Mouse (Mus musculus): Measurements from ENCODE around the gene Ndufa11.

Ndufa11 gene

DNA sequence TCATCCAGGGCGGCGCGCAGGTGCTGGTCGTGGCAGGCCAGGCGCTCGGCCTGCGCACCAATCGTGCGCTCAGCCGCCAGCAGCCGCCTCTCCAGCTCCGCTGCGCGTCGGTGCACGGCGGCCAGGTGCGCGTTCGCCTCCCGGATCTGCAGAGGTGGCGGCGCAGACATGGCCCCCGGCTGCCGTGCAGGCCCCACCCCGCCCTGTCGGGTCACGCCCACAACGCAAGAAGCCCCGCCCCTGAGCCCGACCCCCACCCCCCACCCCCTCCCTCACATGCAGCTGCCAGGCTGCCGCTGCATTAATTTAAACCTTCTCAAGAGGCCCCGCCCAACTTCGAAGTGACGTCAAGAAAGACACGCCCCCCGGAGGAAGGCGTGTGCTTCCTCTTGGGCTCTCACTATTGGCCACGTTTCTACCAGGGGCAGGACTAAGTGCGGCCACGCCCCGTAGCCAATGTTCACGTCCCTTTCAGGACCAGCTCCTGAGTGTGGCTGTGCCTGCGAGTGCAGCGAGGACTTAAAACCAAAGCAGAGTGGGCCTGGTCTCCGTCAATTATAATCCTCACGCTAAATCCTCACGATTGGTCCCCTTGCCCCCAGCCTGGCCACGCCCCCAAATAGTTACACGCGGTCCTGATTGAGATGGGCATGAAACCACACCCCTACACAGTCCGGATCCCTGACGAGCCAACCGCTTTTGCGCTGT lies 758 bp upstream of the Ndufa11 start:
- peak; percentile 99 for DNase-seq

DNA sequence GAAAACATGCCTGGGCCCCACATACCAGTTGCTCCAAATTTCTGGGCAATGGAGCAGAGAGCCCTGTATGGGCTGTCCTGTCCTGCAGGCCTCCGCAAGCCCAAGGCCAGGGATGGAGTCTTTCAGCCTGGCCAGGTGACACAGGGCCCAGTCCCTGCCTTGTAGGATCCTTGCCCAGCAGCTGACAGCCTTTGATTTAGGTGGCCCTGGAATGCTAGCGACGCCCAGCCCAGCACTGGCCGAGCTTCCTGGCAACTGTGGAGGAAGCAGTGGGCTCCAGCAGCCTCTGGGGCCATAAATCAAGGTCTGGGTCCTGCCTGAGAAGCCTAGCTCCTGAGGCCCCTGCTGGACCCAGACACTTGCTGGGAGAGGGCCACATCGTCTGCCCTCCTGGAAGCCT lies 4.9 kb downstream of the Ndufa11 start:
- peak; percentile 21 for DNase-seq

DNA sequence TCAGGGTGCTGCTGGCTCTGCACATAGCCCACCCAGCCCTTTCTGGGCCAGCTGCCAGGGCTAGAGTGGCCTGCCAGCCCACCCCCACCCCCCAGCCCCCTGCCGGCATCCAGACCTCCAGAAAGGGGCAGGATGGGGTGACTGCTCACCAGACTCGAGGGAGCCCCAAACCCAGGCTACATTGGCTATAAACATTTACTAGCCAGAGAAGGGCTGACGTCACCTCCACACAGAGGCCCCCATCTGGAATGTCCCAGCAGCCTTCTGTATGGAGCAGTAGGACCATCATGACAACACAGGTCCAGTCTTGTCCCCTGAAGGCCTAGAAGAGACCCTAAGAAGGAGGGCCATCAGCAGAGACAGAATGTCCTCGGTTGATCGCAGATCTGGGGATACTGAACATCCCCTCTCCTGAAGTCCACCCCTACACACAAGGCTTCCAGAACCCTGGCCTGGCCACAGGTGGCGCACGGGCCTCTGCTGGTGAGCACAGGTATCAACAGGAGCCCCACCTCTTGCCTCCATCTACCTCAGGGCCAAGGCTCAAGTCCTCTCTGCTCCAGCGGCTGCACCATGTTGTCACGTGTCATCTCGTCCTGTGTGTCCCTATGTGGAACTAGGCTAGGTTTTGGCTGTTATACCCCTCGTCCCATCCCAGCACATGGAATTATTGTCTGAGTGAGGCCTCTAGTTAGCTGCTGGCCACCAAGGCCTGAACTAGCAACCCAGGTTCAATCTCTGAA lies 6.0 kb downstream of the Ndufa11 start:
- no peak for DNase-seq

DNA sequence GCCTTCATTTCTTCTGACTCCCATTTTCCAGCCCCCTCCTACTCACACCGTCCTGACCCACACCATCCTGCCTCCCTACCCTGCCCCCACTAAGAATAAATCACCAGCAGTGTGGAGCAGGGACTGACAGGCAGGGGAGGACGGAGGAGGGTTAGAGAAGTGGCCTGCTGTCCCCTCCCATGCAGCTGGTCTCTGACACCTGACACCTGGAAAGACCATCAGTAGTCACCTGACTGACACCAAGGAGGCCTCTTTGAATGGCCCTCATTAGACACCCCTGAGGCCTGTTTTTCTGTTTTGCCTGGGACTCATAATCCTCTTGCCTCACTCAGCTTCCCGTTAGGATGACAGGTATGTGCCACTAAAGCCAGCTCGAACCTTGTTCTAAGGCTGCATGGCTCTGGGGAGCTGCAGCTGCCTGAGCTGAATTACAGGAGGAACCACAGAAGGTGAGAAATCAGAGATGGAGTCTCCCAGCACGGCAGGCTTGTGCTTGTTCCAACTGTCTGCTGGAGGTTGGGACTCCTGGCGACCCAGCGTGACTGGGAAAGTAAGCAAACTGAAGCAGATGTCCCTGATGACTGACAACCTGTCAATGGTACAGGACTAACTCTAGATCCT lies 9.6 kb downstream of the Ndufa11 start:
- no peak for DNase-seq

DNA sequence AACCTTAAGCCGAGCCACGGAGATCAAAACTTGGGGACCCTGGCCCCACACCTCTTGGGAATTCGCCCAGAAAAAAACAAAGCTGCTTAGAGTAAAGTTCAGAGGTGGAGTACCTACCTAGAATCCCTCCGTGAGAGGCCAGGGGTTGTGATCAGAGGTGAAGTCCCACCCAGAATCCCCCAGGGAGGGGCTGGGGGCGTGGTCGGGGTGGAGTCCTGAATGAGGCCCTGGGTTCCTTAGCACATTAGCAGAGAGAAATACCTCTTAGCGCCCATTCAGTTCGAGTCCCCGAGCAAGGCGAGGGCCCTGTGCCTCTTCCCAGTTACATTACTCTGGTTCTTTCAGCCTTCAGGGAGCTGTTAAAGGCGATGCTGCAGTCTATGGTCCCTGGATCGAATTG lies 10.1 kb downstream of the Ndufa11 start:
- DNase-seq = no peak

DNA sequence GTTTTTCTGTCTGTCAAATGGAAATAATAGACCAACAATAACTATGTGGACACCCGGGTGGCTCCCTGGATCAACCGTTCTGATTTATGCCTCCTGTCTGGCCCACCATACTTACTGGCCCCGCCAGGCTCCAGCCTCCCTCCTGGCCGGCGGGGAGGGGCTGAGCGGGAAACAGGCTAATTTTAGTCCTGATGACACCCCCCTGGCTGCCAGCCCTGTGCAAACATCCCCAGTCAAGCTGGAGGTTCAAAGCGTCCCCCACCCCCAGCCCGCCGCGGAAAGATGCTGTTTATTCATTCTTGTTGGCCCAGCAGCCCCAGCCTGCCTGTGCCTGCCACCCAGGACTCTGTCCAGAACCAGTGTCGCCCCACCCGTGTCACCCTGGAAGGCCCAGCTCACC lies 10.6 kb downstream of the Ndufa11 start:
- DNase-seq = peak; percentile 88

DNA sequence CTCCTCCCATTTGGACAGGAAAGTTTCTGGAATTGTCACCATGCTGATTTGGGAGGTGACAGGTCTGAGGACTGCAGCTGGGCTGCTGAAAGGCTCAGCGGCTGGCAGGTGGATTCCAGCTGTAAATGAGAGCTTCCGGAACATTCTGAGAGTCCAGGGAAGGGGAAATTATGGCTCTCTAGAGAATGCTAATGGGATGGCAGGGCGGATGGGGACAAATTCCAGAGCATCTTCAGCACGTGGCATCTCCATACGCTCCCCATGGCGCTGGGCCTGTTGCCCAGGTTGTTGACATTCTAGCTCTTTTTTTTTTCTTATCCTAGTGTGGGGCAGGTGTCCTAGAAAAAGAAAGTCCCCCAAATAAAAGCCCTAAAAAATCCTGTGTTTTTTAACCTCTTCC lies 11.6 kb downstream of the Ndufa11 start:
- no peak for DNase-seq

DNA sequence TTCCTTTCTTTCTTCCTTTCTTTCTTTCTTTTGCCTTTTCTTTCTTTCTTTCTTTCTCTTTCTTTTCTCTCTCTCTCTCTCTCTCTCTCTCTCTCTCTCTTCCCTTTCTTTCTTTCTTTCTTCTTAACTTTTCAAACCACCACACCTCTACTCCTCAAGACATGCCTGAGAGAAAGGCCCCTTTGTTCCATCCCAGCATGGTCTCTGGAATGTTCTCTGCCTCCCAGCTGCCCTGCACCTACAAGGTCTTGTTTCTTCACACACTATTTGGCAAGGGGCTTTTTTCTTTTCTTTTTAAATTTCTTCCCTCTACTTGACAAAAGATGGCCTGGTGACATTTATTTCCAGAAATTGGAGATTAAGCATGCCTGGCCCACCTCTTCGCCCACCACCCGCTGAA lies 12.1 kb downstream of the Ndufa11 start:
- DNase-seq = no peak

DNA sequence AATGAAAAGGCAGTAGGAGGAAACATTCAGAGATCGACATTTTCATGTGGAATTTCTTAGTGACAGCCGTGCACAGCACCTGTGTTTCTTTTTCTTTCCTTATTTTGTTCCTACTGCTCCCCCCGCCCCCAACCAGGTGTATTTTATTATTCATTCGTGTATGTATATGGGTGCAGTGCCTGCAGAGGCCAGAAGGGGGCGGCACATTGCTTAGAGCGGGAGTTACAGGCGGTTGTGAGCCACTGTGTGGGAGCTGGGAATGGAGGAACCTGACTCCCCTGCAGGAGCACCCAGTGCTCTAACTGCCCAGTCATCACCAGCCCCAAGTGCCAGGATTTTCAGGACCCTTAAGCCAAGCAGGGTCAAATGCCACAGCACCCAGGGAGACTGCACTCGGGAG lies 19.0 kb downstream of the Ndufa11 start:
- no peak for DNase-seq

DNA sequence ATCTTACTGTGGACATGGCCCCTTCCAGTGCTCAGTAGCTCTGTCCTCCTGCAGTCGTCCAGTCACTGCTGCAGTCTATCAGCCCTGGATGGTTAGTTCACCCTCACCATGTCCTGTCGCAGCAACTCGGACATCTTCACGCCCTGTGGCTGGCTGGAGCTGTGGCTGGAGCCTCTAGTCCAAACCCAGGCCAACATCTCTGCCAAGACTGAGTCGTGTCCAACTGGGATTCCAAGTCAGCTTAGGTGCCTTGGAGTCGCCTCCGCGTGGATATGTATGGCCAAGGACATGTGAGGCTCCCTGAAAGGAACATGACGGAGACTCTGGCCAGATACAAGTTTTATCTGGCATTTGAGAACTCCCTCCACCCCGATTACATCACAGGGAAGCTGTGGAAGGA lies 20.7 kb downstream of the Ndufa11 start:
- peak; percentile 56 for DNase-seq

DNA sequence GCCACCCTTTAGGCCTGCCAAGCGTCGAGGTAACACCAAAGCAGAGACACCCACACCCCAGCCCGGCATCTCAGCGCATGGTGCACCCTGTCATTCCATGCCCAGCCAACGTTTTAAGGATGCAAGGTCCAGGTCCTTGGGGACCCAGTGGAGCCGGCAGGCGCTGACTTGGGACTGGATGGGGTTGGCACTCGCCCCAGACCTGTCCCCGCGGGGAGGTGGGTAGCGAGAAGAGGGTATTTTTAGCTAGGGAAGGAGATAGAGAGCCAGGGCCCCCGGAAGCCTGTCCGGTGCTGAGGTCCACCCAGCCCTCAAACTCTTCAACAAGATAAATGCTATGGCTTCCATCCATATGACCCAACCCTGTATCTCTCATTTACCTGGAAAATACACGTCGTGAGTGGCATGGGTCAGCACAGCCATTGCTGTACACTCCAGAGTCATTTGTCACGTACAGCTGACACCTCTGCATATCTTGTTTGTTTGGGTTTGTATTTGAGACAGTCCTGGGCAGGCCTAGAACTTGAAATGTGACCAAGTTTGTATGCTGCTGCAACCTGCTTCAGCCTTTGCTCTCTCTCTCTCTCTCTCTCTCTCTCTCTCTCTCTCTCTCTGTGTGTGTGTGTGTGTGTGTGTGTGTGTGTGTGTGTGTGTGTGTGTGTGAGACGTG lies 22.7 kb downstream of the Ndufa11 start:
- no peak for DNase-seq

DNA sequence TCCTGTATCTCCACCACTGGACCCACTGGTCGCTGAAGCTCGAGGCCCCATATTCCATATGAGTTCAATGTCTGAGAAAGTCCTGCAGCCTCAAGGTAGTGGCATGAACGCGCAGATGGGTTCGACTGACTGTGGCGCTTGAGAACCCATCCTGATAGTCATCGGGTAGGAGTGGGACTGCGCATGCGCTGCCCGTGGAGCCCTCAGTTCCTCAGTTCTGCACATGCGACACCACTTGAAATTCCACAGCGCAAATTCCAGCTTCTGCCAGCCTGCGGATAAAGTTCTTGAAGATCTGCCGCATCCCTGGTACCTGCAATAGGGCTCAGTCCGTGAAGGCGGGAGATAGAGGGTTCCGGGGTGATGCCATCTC lies 23.2 kb downstream of the Ndufa11 start:
- DNase-seq = no peak

DNA sequence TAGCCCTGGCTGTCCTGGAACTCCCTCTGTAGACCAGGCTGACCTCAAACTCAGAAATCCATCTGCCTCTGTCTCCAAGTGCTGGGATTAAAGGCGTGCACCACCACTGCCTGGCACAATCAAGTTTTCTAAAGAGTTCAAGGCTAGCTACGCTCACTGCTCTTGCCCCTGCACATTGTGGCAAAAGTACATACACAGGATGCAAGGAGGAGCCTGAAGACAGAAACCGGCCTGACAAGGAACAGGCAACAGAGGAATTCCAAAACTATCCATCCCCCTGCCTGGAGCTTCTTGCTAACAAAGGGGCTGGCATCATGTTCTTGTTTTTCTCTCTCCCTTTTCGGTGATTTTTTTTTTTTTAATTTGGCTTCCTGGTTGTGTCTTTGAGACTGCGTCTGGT lies 26.6 kb downstream of the Ndufa11 start:
- no peak for DNase-seq

DNA sequence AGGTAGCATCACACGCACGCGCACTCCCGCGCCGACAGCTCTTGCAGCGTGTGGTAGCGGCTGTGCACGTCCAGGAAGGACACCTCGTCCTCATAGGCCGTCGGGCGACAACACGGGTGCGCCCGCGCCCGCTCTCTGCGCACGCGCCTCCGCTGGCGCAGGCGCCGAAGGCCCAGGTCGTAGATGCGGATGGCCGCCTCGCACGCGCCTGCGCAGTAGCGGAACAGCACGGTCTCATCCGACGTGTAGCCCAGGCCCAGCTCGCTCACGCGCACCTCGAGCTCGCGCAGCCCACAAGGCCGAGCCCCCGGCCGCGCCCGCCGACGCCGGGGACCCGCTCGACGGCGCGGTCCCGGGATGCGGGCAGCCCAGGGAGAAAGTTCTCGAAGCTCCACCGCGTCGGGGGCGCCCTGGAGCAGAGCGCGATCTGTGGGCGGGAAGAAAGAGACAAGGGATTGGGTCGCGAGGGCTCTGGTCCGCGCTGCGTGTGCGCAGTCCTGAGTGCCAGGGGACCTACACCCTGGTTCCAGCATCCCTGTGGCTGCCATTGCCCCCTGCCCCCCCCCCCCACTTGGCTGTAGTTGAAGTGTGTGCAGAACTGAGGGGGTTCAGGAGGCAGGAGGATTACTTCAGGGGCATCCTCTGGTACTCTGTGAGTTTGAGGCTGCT lies 34.0 kb downstream of the Ndufa11 start:
- DNase-seq = peak; percentile 59

DNA sequence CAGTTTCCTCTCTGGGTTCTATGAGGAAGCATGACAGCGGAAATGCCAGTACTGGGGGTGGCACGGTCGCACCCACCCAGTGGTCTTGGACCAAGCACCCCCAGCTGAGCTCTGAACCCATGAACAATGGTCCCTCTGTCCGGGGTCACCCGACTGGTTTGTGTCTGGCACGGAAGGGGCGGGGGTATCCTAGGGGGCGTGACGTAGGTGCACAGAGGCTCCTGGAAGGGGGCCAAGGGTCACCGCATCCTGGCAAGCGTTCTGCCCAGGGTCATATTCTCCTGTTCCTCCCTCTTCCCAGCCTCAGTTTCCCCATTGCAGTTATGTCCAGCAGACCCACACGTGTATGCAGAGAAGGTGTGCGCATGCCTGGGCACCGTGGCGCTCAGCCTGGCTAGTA lies 35.9 kb downstream of the Ndufa11 start:
- DNase-seq = no peak

DNA sequence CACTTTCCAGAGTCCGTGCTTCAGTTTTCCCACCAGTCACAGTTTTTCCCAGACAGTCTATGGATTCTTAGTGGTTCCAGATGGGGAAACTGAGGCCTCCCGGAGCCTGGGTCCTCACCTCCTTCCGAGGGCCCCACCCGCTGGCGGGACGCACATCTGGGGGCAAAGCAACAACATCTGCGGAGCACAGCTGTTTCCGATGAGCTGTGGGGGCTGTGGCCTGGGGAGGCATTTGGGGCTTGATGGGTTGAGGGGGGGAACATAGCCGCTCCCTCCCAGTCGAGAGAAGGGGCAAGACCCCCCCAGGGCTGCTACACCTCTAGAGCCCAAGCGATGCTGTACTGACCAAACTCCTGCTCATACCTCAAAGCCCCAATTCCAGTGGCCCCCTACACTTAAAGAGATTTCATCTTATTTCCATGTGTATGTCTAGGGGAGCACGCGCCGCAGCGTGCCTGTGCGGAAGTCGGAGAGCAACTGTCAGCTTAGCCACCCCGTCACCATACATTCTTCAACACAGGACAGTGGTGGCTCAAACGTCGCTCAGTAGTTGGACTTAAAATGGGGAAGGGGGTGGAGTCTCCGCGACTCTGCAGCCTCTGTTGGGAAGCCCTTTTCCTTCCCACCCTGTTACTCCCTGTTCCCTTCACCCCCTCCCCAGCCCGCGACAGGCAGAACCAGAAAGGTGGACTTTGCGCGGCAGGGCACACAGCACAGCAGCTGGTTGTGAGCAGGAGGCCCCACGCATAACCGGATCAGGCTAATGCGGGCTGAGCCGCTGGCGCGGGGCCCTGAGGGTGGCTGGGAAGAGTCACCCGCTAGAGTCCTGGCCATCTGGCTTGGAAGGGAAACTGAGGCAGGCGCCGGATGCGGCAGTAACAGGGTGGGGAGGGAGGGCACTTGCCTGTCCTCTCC lies 37.0 kb downstream of the Ndufa11 start:
- DNase-seq = no peak

DNA sequence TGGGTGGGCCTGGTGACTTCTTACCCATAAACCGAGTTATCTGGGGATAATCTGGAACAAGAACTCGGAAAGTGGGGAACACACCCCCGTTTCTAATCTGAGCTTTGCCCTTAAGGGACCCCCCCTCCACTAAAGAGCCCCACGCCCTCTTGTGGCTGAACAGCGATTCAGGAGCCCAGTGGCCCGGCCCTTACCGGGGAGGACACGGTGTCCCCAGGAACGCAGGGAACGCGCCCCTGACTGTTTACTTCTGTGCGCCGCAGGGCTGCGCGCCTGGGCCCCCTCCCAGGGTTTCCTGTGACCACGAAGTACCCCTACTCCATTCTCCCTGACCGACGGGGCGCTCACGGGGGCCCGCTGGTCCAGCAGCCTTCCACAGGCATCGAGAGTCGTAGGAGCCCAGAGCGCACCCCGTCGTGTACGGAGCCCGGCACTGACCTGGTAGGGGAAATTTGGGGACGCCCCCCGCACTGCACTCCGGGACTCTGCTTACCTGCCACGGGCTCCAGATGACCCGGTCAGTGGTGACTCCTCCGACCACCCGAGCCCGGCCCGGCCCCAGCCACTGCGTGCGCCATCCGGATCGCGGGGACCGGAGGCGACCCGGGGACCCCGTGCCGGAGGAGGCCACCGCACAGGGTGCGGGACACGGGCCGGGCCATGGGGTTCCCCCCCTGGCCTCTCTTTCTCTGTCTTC lies 39.3 kb downstream of the Ndufa11 start:
- DNase-seq = peak; percentile 66

DNA sequence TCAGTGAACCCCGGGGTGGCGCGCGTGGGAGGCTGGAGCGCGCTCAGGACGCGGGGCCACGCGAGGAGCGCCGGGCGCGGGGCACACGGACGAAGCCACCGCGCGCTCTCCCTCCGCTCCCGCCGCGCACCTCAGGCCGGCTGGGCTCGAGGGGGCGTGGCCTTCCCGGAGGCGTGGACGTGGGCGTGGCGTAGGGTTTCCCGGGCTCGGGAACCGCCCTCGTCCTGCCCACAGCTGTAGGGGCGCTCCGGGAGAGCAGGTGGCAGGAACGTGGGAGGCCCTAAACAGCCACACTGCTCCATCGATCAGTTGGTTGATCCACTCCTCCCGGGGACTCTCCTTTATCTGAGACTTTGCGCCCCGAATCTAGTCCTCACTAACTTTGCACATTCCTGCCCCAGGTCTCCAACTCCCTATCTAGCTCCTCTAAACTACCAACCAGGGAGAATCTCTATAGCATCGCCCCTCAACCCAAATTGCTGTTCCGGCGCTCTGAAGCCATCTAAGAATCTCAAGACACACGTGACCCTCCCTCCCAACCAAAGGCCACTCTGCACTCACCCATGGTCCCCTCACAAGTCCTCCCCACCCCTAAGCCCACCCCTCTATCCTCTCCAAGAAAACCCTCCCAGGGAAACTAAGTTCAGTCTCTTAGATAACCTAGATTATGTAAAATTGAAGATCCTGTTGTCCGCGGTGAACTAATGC lies 40.0 kb downstream of the Ndufa11 start, which contains the start of gene Nrtn:
Nrtn (minus strand) TSS at position 115 of the 708 bp plus-strand sequence.
- peak; percentile 93 for DNase-seq

DNA sequence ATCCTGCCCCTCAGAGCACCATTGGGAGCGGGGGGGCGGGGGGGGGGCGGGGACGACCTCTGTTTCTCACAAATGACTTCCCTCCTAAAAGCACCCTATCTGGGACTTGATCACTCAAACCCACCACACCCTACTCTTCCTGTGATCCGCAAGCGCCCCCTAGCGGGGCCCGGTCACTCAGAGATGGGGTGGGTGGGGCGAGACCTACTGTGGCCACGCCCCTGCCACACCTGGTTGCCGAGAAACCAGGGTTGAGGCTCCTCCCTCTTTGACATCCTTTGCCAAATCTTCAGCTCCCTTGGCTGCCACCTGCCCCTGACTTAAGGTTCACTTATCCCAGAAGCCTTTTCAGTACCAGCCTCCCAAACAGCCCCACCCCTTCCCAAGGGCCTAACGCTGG lies 40.6 kb downstream of the Ndufa11 start:
- DNase-seq = peak; percentile 84

DNA sequence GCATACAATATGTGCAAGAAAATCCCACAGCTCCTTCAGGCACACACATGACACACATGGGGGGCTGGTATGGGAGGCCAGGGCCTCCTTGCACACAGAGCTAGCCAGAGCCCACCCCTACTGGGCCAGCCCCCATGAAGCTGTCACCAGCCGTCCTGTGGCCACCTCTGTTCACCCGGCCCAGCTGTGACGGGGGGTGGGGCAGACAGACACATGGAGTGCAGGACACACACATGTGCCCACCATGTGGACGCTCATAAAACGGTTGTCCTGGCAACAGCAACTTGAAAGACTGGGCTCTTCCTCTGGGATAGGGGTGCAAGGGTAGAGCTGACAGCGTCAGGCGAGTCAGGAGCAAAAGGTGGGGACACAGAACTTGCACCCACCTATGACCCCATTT lies 41.7 kb downstream of the Ndufa11 start:
- DNase-seq = peak; percentile 45

DNA sequence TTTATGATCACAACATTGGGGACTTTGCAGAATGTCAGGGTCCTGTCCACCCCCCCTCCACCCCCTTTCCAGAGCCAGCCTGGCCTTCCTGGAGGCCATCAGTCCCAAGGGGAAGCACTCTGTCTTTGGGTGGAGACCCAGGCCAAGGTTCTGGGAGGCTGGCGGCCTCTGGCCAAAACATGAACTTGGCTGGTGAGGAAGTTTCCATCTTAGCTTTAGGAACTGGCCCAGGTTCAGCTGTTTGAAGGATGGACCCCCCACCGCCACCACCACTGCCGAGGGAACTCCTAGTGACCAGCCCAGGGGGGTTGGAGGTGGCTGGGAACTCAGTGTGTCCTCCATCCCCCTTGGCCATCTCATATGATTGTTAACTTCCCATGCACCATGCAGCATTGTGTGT lies 43.5 kb downstream of the Ndufa11 start:
- no peak for DNase-seq

All from lung, postnatal 10 days (tissue).